Mouse (Mus musculus) ES-CJ7 (cell line): Measurements from ENCODE around the gene Tmub1.
"Not testable (repeated sequence)": the region's sequence is repeated elsewhere in the genome, so short reads cannot be mapped to it uniquely, and the experiment has no call there.

Source experiments
- DNase-seq: peaks from one replicate; pipeline ENCODE4 v3.0.0; 2011; ENCODE audit warnings: low read depth, low spot score

Tmub1 gene

DNA sequence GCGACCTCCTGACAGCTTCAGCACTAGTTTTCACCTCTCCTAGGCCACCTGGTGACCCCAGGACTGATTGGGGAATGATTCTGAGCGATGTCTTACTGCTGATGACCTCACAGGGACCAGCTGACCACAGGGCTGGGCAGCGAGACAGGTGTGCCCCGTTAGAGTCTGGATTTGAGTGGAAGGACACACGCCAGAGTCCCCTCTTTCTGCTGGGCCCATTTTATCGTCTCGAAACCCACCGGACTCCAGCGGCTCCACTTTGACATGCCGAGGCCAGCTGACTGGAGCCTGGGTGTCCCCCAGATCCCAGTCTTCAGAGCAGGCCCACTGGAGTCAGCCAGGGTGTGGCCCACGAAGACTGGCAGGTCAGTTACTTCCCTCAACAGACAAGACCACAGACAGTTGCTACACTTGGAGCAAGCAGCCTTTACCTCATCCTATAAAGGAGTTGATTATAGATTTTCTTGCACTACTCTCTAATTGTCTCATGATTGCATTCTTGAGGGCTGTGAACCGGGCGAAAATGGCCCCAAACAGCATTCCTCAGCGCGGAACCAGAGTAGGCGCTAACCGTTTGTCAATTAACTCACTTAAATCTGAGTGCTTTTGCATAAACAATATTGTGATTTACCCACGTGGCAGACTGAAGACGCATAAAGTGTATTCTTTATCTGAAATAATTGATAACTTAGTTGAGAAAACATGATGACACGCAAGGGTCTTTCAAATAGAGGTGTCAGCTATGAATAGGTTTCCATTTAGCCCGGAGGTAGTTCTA is 23.5 kb downstream of the Tmub1 start:
- DNase-seq, result no peak

DNA sequence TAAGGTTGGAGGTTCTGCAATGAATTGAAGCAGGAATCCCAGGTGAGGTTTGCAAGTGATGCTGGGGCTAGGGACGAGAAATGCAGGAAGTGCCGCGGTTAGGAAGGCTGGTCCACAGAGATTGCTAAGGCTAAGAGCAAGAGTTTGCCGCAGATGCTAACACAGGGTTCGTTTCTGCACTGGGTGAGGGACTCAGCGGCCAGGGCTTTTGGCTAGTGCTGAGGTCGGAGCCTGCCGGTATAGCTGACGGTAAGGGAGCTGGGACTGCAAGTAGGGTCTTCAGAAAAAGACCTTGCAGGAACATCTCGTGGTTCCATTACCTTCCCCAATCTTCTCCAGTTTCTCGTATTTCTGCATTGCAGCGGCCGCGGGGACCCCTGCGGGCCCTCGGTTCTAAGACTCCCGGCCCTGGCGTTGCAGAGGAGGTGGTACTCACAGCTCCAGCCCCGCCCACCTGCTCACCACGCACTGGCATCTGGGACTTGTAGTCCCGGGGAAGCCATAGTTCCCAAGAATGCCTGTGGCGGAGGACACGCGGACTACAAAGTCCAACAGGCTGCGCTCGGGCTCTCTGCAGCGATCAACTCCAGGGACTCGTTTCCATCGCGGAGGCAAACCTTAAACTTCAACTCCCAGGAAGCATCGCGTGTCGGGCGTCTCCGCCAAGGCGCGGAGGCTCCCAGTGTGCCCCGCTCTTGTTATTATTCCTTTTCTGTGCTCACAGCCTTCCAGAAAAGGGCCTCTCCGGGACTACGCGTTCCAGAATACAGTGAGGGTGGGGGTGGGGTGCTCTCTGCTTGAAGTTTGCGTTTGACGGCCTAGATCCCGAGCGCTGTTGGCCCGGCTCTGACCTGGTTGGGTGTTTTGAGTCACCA is 24.3 kb downstream of the Tmub1 start, which contains the start of the genes Cdk5 and Slc4a2:
Gene Cdk5 (minus strand): TSS at position 402 of the 875 bp plus-strand sequence.
Gene Slc4a2 (plus strand): TSS at position 709 of the 875 bp plus-strand sequence.
- DNase-seq, result peak; percentile 100

DNA sequence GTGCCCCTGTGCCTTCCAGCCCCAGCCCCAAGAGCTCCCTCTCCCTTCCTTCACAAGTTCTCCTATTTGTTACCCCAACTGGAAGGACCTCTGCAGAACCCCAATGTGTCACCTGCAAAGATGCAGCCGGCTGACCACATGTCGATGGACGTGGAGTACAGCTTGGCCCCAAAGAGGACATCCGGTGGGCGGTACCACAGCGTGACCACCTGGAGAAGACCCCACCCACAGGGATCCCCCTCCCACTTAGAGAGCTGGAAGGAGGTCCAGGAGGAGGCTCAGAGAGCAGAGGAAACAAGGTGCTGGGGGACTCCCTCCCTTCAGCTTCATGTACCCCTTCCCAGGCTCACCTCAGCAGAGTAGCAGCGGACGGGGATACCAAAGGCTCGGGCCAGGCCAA is 27.3 kb downstream of the Tmub1 start:
- no peak for DNase-seq

DNA sequence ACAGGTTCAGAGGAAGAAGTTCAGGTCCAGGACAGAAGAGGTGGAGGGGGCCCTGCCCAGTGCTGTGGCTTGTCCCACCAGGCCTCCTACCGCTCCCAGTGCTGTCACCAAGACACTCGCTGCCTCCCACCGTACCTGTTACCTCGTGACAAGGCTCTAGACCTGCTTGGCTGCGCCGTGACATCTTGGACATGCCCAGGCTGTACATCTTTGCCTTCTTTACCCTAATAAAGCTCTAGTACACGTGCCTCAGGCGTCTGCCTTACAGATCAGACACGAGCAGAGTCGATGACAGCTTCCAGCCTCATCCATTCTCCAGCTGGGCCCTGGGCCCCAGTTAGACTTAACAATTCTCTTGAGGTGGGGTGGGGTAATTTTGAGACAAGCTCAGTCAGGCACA is 30.1 kb downstream of the Tmub1 start:
- no peak for DNase-seq

DNA sequence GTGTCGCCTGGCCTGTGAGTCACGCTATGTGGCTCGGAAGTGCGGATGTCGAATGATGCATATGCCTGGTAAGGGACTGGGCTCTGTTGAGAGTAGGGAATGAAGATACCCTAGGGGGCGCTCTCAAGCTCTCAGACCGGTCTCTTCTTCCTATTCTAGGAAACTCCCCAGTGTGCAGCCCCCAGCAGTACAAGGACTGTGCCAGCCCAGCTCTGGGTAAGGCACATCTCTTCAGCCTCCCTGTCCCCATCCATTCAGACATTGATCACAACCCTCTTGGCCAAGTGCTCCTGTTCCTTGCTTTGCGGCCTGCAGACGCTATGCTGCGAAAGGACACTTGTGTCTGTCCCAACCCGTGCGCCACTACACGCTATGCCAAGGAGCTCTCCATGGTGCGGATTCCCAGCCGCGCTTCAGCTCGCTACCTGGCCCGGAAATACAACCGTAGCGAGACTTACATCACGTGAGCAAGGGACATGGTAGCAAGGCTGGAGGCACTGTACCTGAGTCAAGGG is 31.4 kb downstream of the Tmub1 start:
- peak; percentile 87 for DNase-seq

DNA sequence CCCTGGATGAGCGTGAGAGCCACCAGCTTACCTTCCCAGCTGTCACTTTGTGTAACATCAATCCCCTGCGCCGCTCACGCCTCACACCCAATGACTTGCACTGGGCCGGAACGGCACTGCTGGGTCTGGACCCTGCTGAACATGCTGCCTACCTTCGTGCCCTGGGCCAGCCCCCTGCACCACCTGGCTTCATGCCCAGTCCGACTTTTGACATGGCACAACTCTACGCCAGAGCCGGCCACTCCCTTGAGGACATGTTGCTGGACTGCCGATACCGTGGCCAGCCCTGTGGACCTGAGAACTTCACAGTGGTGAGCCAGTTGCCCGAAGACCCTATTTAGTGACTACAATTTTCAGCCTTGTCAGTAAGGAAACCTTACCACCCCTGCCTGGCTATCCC is 33.7 kb downstream of the Tmub1 start:
- DNase-seq, result no peak

DNA sequence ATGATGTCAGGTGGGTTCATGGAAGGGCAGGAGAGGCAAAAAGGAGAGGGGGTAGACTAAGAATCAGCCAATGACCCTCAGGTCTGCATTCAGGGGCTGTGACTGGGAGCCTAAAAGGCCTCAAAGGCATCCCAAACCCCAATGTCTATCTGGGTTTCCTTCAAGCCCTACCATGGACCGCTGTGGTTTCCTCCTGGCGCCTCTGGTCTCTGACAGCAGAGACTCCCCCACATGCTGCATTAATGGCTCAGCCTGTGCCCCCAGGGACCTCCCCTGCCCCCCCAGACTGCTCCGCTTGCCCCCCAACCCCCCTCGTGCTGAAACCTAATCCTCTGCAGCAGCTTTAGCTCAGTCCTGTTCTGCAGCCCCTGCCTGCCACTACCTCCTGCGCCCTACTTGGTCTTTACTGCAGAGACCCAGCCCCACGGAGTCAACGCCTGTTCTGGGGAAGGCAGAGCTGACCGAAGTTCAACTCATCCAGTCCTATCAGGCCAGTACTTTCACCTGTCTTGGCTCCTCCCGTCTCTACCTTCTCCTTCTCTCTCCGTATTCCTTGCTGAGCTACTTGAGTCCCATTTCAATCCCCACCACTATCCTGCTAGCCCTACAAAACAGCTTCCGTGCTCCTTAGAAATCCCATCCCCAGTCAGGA is 34.5 kb downstream of the Tmub1 start, which contains the start of gene Asic3:
Gene Asic3 (plus strand): TSS at position 351 of the 652 bp plus-strand sequence.
- no peak for DNase-seq

DNA sequence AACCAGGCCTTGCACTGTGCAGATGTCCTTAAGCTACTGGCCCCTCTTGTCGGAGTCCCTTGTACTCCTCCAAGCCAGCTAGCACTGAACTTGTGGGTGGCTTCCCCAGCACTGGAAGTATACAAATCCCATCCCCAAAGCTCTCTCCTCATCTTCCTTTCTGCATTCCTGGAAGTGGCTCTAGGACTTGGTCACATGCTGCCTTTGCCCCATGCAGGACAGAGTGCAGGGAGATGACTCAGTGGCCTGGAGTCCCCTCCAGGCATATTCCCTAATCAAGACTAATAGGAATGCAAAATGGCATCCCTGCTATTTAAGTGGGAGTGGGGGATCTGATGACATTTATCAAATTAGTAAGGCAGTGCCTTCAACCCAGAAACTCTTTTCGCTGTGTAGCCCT is 35.6 kb downstream of the Tmub1 start:
- DNase-seq, result no peak

DNA sequence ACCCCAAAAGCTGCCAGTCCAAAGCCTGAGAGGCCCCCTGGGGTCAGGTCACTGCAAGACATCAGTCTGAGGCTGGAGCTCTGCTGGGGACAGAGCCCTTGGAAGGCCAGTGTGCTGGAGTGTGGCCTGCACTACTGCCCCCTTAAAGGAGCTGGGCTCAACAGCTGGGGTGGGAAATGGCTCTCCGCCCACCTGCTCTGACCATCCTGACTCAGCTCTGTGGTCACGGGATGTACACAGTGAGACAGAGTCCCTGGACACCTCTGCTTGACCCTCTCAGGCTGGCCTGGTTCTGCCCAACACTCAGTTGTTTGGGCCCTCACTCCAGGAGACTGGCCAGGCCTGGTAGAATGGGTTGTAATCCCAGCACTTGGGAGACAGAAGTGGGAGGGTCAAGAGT is 38.2 kb downstream of the Tmub1 start:
- DNase-seq, result no peak

DNA sequence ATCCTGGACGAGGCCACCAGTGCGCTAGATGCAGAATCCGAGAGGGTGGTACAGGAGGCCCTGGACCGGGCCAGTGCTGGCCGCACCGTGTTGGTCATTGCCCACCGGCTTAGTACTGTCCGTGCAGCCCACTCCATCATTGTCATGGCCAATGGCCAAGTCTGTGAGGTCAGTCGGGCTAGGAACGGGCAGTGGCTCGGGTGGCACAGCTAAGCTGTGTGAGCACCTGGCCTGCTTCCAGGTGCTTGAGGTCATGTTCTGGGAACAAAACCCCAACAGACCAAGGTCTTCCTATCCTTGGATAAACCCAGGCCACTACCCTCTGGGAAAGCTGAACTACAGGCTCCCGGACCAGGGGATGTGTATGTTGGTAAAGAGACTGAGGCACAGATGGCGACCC is 39.0 kb downstream of the Tmub1 start:
- no peak for DNase-seq

DNA sequence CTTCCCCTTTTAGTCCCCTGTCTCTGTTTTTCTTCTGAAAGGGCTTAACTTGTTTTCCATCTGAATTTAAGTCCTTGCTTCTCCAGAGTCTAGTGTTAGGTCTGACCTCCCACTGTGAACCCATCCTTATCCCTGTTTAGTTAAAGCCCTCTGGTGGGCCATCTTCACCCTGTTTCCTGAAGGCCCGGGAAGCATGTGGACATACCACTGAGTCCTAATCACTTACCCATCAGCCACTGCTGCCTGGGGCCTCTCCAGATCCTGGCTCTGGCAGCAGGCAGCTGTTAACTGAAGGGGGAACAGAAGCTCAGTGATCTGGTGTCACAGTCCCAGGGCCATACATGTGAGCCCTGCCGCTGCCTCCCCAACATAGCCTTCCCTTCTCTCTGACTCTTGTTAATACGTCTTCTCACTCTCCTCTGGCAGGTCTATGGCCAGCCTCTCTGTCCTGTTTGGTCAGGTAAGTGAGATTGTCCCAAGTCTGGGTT is 42.2 kb downstream of the Tmub1 start:
- no peak for DNase-seq

DNA sequence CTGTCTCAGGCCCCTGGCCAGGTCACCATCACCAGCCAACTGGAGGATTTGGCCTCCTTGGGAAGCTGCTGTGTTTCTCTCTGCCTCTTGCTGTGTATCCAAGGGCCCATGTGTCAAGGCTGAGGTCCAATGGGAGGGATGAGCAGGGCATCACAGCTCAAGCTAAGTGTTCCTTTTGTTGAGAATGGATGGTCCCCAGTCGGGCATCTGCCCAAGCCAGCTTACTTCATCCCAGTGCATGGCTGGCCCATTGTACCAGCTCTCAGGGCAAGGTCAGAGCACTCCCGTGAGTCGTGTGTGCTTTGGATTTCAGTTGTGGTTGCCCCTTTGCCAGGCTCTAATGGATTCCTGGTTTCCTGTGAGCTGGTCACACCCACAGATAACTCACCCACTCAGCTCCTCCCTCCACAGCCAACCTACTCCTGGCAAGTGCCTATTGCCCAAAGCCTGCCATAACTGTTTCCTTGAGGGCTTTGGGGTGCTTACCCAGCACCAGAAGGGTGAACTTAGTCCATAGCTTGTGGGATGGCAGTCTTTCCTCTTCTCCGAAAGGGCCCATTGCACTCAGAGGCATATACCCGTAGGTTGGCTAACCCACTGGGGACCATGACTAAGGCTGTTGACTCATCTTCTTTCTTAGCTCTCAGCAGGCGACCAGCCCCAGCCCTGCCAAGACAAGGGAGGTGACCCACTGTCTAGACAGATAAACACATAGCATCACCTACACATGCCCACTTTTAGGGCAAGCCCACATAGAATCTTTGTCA is 42.9 kb downstream of the Tmub1 start:
- DNase-seq, result no peak

DNA sequence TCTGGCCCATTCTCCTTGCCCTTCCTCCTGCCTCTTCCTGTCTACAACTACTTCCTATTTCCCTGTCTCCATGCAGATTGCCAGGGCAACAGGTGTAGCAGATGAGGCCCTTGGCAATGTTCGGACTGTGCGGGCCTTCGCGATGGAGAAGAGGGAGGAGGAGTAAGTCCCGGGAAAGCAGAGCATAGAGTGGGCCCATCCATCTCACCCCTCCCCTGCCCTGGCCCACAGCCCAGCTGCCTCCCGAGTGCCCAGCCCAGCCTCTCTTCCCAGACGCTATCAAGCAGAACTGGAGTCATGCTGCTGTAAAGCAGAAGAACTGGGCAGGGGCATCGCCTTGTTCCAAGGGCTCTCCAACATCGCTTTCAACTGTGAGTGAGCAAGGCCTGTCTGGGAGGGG is 45.7 kb downstream of the Tmub1 start:
- DNase-seq, result no peak

DNA sequence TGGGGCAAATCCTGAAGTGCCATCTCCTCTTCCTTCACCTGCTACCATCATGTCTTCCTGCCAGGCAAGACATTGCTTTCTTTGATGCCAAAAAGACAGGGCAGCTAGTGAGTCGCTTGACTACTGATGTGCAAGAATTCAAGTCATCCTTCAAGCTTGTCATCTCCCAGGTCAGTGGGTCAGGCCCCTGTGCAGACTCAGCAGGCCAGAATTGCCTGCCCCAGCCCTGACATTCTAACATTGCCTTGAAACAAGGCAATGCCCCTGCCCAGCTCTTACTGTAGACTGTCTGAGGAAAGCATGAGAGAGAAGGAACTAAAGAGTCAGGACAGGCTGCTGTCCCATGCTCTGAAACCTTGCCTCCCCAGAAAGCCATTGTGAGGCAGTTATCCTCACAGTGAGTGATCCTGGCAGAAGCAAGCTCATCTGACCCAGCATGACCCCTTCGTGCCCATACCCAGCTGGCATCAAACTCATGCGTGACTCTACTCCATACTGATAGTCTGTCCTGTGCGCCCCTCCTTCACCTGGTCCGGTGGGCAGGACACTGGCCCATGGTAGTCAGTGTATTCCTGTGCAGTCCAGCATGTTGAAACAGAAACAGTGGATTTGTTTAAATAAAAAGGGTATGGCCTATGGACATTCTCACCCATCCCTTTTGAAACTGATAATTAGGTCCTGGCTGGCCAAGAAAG is 46.6 kb downstream of the Tmub1 start:
- DNase-seq, result no peak

DNA sequence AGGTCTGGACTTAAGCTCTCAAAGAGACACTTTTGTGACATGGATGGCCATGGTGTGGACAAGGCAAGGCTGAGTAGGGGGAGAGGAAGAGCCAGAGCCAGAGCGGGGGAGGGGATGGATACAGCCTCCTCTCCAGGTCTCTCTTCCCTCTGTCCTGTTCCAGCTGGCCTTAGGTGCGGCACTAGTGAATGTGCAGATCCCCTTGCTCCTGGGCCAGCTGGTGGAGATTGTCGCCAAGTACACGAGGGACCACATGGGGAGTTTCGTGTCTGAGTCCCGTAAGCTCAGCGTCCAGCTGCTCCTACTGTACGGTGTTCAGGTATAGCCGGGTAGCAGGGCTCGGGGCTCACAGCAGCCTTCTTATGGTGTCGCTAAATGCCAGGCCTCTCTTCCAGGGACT is 47.3 kb downstream of the Tmub1 start:
- DNase-seq, result no peak

DNA sequence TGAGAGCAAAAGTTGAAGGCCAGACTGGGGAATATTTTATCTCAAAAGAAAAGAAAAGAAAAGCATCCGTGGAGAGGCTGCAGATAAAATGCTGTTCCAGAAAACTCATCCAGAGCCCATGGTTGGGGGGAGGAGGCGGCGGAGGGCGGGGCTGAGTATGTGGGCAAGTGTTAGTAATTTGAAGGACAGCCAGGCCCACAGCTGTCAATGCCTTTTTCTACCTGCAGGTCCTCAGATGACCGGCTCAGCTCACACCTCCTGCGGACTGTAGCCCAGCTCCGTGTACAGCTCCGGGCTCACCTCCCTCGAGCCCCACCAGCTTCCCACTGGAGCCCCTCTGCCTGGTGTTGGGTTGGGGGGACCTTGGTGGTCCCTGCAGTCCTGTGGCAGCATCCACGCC is 48.0 kb downstream of the Tmub1 start:
- no peak for DNase-seq

DNA sequence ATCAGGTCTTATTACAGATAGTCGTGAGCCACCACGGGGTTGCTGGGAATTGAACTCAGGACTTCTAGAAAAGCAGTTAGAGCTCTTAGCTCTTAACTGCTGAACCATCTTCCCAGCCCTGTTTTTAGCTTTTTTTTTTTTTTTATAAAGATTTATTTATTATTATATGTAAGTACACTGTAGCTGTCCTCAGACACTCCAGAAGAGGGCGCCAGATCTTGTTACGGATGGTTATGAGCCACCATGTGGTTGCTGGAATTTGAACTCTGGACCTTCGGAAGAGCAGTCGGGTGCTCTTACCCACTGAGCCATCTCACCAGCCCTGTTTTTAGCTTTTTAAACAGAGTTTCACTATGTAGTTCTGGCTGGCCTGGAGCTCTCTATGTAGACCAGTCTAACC is 51.4 kb downstream of the Tmub1 start:
- DNase-seq, result not testable (repeated sequence)
